Mouse (Mus musculus): ENCODE results near the gene Olfr791.
A peak's percentile ranks its signal among the peaks of the same experiment; 100 is the strongest.

Olfr791 gene

DNA sequence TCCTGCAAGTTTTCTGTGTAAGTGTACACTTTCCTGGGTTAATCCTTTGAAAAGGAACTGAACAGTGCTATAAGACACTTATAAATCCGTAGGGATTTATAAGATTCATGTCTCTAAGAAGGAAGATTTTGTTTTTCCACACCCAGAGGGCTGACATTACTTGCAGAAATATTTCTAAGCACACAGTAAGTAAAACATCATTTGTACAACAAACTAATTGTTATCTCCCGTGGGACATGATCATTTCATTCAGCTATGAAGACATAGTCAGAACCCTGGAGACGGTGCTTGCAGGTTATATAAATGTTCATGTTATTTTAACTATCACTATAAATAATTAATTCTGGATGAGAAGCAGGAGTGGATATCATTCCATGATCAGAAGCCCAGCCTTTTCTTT lies at the start of gene Olfr791:
TSS of gene Olfr791 (plus strand) at position 301 of the 400 bp plus-strand sequence.
- no peak for DNase-seq (ENCODE audit: low spot score in 2 of 2)

GRCm38 (mm10) chr10:129473256-129473655 lies 48.3 kb upstream of the Olfr791 start:
- DNase-seq (ENCODE audit: low spot score in 2 of 2), result no peak

DNA sequence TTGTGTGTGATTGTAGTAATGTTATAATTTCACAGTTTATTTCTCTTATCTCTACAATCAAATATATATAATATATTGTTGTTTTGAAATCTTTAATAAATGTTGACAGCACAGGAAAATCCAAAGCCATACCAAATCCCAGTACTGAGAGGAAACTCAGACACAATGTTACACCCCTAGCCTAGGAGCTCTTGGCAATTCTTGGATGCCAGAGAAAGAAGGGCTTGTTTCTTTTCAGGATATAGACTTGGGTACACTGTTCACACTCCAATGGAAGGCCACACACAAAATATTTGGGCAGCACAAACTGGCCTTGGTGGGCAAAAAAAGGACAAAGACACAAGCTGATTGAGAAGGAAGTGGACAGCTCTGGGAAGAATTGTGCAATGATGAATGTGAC lies 47.9 kb upstream of the Olfr791 start:
- DNase-seq (ENCODE audit: low spot score in 2 of 2), result no peak

DNA sequence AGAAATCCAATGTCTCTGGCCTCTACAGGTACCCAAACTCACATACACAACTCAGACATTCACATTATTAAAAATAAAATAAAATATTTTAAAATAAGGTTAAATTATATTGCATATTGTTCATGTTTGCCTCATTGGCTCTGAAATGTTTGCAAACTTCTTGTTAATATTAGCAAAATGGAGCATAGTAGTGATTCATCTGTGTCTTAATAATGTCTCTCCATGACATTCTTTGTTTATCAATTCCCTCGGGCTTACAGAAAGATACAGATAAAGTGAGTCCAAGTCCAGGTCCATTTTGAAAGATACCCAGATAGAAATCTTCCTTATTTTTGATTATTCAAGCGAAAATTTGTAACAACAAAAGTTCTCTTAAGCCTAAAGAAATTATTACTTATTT lies 37.1 kb upstream of the Olfr791 start, which contains the start of gene Olfr789:
TSS of gene Olfr789 (plus strand) at position 301 of the 400 bp plus-strand sequence.
- DNase-seq (ENCODE audit: low spot score in 2 of 2), result no peak

DNA sequence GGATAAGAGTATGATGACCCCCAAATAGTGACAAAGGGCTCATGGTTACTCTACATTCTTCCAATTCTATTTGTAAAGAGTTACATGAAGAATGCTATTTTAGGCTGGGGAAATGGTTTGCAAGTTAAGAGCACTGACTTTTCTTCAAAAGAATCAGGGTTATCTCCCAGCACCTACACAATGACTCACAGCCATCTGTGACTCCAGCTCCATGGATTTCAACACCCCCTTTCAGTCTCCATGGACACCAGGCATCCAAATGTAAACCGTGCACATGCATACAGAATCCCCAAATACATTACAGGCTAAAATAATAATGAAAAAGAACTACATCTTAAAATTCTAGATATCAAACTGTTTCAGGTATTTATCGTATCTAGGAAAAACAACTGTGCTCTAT lies 31.5 kb upstream of the Olfr791 start:
- DNase-seq (ENCODE audit: low spot score in 2 of 2), result no peak

DNA sequence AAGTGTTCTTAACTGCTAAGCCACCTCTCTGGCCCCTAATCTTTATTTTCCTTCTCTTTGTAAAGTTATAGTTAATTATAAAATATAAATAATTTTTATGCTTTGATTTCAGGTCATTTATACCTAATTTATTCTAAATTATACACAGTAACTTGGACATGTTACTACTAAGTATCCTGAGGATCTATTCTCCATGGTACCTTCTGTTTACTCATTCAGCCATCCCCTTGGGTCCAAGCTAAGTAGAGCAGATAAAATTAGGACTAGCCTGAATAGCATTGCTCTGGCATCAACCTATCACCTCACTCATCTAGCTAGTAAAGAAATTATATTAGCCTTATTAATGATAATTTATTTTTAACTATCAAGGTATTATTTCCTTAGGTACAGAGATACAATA lies 23.4 kb upstream of the Olfr791 start, which contains the start of gene Olfr790:
TSS of gene Olfr790 (plus strand) at position 301 of the 400 bp plus-strand sequence.
- DNase-seq (ENCODE audit: low spot score in 2 of 2), result no peak

DNA sequence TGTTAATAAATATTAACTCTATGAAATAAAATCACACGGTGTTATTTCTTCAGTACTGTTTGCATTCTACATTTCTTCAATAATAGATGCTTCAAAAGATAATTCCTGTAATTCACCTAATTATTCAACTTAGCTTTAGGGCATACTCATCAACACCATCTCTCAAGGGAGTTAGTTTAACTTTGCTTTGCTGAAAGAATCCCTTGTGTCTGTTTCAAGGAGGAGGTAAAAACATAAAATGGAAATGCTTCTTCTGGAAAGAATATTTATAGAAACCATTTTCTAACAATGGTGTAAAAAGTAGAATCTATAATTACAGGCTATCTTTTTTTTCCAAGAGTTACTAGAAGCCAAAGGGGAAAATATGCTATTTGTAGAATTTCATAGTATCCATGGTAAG lies 17.3 kb downstream of the Olfr791 start, which contains the start of gene Olfr792:
TSS of gene Olfr792 (plus strand) at position 301 of the 400 bp plus-strand sequence.
- DNase-seq (ENCODE audit: low spot score in 2 of 2), result no peak

GRCm38 (mm10) chr10:129549354-129549753 lies 27.8 kb downstream of the Olfr791 start:
- DNase-seq (ENCODE audit: low spot score in 2 of 2), result peak in 1 of 2 experiments; percentile 1

DNA sequence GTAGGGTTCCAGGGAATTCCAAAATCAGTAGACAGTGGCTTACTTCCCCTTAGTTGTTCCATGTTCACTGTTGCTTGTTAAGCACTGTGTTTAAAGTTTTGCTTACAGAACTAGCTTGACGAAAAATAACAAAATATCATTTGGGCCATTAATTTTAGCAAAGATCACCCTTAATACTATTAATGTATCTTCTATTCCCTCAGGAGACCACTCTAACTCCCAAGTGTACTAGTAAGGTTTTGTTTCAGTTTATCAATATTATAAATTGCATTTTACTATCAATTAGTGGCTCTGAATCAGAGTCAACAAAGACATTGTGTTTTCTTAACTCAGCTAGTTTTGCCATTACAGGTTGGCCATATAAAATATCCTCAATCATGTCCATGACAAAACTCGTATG lies 45.8 kb downstream of the Olfr791 start, which contains the start of gene Olfr794:
TSS of gene Olfr794 (plus strand) at position 301 of the 400 bp plus-strand sequence.
- no peak for DNase-seq (ENCODE audit: low spot score in 2 of 2)

DNA sequence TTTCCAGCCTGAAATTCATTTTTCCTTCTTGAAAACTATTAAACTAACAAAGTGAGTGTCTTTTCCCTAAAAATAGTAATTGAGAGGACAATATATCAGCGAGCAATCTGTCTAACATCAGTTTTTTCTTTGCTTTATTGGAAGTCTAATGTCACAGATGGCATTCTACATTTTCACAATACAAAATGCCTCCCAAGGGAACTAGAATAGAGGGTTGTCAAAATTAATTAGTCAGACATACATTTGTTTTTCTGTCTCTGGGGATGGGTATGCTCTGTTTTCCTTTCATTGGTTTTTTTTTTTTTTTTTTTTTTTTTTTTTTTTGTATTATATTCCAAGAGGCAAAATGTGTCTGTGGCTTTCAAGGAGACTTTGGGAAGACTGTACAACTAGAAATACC lies 55.5 kb downstream of the Olfr791 start:
- no peak for DNase-seq (ENCODE audit: low spot score in 2 of 2)
